Mouse (Mus musculus) MEL (cell line): Measurements from ENCODE around the gene Ap1s3. TPM values are rescaled to one million over a fixed set of nuclear protein-coding genes. Genes with fewer than 3 reads are reported as not detected.

Experiments
- DNase-seq: peaks from one replicate; pipeline ENCODE4 v3.0.0; 2011; ENCODE audit warnings: low read depth, low spot score
- H3K27ac ChIP-seq: 2 replicates; pipeline ENCODE4 v1.5.1; 2012; ENCODE audit warnings: low read depth, mild to moderate bottlenecking, control low read depth, low read length, moderate library complexity; ENCODE audit not compliant: control insufficient read depth
- H3K27me3 ChIP-seq, 2 experiments: fragments of 150-350 bp in 1 of 2; sonication (generic) in 1 of 2; 2 replicates each; pipeline ENCODE4 v1.6.1; 2012; ENCODE audit warnings: low read length in 2 of 2, mild to moderate bottlenecking in 2 of 2, improper control_type of control experiment in 1 of 2, moderate library complexity in 1 of 2; ENCODE audit not compliant: insufficient read depth in 2 of 2, control insufficient read depth in 1 of 2
- H3K36me3 ChIP-seq, 2 experiments: 2 replicates each; pipeline ENCODE4 v1.6.1; 2012 to 2014; ENCODE audit warnings: low read length in 2 of 2, improper control_type of control experiment in 1 of 2, inconsistent platforms in 1 of 2, mild to moderate bottlenecking in 1 of 2; ENCODE audit not compliant: insufficient read depth in 2 of 2, control insufficient read depth in 1 of 2
- H3K4me1 ChIP-seq, 2 experiments: fragments of 150-350 bp in 1 of 2; sonication (generic) in 1 of 2; 2 replicates each; pipeline ENCODE4 v1.6.1; 2012; ENCODE audit warnings: low read length in 2 of 2, improper control_type of control experiment in 1 of 2, mild to moderate bottlenecking in 1 of 2; ENCODE audit not compliant: insufficient read depth in 2 of 2, control insufficient read depth in 1 of 2
- H3K4me3 ChIP-seq, 2 experiments: fragments of 150-350 bp in 1 of 2; sonication (generic) in 1 of 2; 2 replicates each; pipeline ENCODE4 v1.5.1; 2012; ENCODE audit warnings: low read depth in 2 of 2, low read length in 2 of 2, mild to moderate bottlenecking in 2 of 2, moderate library complexity in 2 of 2, control low read depth in 1 of 2, improper control_type of control experiment in 1 of 2; ENCODE audit not compliant: control insufficient read depth in 1 of 2, insufficient read depth in 1 of 2
- H3K79me2 ChIP-seq: 2 replicates; pipeline ENCODE4 v1.6.1; 2012; ENCODE audit warnings: mild to moderate bottlenecking, low read length, moderate library complexity; ENCODE audit not compliant: control insufficient read depth, poor library complexity, insufficient read depth
- H3K9ac ChIP-seq: 2 replicates; pipeline ENCODE4 v1.6.1; 2012; ENCODE audit warnings: low read depth, mild to moderate bottlenecking, control low read depth, low read length, moderate library complexity; ENCODE audit not compliant: control insufficient read depth, poor library complexity, severe bottlenecking
- H3K9me3 ChIP-seq: fragments of 150-350 bp; sonication (generic); replicated peaks from 2 replicates; pipeline ENCODE4 v1.6.1; 2012; ENCODE audit warnings: mild to moderate bottlenecking, low read length, improper control_type of control experiment, moderate library complexity; ENCODE audit not compliant: insufficient read depth
- CHD1 ChIP-seq: IDR thresholded peaks from 2 replicates; pipeline ENCODE4 v1.6.1; 2012; ENCODE audit warnings: low read depth, mild to moderate bottlenecking, inconsistent platforms, low read length, improper control_type of control experiment
- CHD2 ChIP-seq: IDR thresholded peaks from 2 replicates; pipeline ENCODE4 v1.6.1; 2011; ENCODE audit warnings: low read length, improper control_type of control experiment
- CTCF ChIP-seq, 3 experiments: IDR thresholded peaks in 2 of 3; conservative IDR thresholded peaks in 1 of 3; 2 replicates each; pipeline ENCODE4 v1.5.1; 2011 to 2012; ENCODE audit warnings: low read length in 3 of 3, low read depth in 2 of 3, mild to moderate bottlenecking in 2 of 3, improper control_type of control experiment in 1 of 3, inconsistent platforms in 1 of 3, mixed read lengths in 1 of 3, moderate library complexity in 1 of 3; ENCODE audit not compliant: control insufficient read depth in 1 of 3, insufficient read depth in 1 of 3, poor library complexity in 1 of 3, severe bottlenecking in 1 of 3
- ELF1 ChIP-seq: IDR thresholded peaks from 2 replicates; pipeline ENCODE4 v1.6.1; 2014; ENCODE audit warnings: low read depth, mild to moderate bottlenecking, inconsistent platforms, low read length, improper control_type of control experiment, moderate library complexity
- EP300 ChIP-seq, 2 experiments: IDR thresholded peaks; 2 replicates each; pipeline ENCODE4 v1.6.1; 2011; ENCODE audit warnings: improper control_type of control experiment in 2 of 2, low read length in 2 of 2, low read depth in 1 of 2, mild to moderate bottlenecking in 1 of 2
- ETS1 ChIP-seq: IDR thresholded peaks from 2 replicates; pipeline ENCODE4 v1.6.1; 2012; ENCODE audit warnings: low read depth, mild to moderate bottlenecking, inconsistent platforms, low read length, improper control_type of control experiment, moderate library complexity
- GABPA ChIP-seq: IDR thresholded peaks from 2 replicates; pipeline ENCODE4 v1.6.1; 2012; ENCODE audit warnings: low read depth, mild to moderate bottlenecking, inconsistent platforms, low read length, improper control_type of control experiment, moderate library complexity
- GATA1 ChIP-seq: IDR thresholded peaks from 2 replicates; pipeline ENCODE4 v1.6.1; 2011; ENCODE audit warnings: low read depth, low read length, improper control_type of control experiment
- HCFC1 ChIP-seq: IDR thresholded peaks from 2 replicates; pipeline ENCODE4 v1.6.1; 2012; ENCODE audit warnings: low read depth, mild to moderate bottlenecking, inconsistent platforms, low read length, improper control_type of control experiment, moderate library complexity
- JUND ChIP-seq: IDR thresholded peaks from 2 replicates; pipeline ENCODE4 v1.6.1; 2011; ENCODE audit warnings: low read depth, mild to moderate bottlenecking, improper control_type of control experiment, low read length
- KAT2A ChIP-seq: conservative IDR thresholded peaks from 2 replicates; pipeline ENCODE4 v1.6.1; 2012; ENCODE audit warnings: low read depth, low read length, improper control_type of control experiment, inconsistent platforms
- MAX ChIP-seq: IDR thresholded peaks from 2 replicates; pipeline ENCODE4 v1.6.1; 2011; ENCODE audit warnings: low read length, improper control_type of control experiment
- MAZ ChIP-seq: IDR thresholded peaks from 2 replicates; pipeline ENCODE4 v1.6.1; 2012; ENCODE audit warnings: low read depth, mild to moderate bottlenecking, inconsistent platforms, low read length, improper control_type of control experiment
- MEF2A ChIP-seq: IDR thresholded peaks from 2 replicates; pipeline ENCODE4 v1.6.1; 2014; ENCODE audit warnings: low read depth, mild to moderate bottlenecking, inconsistent platforms, low read length, improper control_type of control experiment; ENCODE audit not compliant: poor library complexity, insufficient replicate concordance, severe bottlenecking; ENCODE audit errors: extremely low read depth
- MXI1 ChIP-seq: IDR thresholded peaks from 2 replicates; pipeline ENCODE4 v1.6.1; 2011; ENCODE audit warnings: mild to moderate bottlenecking, low read depth, low read length, improper control_type of control experiment
- MYB ChIP-seq: IDR thresholded peaks from 2 replicates; pipeline ENCODE4 v1.6.1; 2011; ENCODE audit warnings: mild to moderate bottlenecking, low read depth, low read length, improper control_type of control experiment
- MYC ChIP-seq: IDR thresholded peaks from 2 replicates; pipeline ENCODE4 v1.6.1; 2011; ENCODE audit warnings: low read depth, mild to moderate bottlenecking, low read length, improper control_type of control experiment, moderate library complexity
- NRF1 ChIP-seq: IDR thresholded peaks from 2 replicates; pipeline ENCODE4 v1.6.1; 2014; ENCODE audit warnings: low read depth, mild to moderate bottlenecking, inconsistent platforms, low read length, improper control_type of control experiment, moderate library complexity; ENCODE audit not compliant: poor library complexity, insufficient read depth, severe bottlenecking
- RCOR1 ChIP-seq: IDR thresholded peaks from 2 replicates; pipeline ENCODE4 v1.6.1; 2012; ENCODE audit warnings: low read depth, mild to moderate bottlenecking, inconsistent platforms, low read length, improper control_type of control experiment
- SIN3A ChIP-seq: IDR thresholded peaks from 2 replicates; pipeline ENCODE4 v1.6.1; 2012; ENCODE audit warnings: low read length, improper control_type of control experiment, inconsistent platforms
- TAL1 ChIP-seq: IDR thresholded peaks from 2 replicates; pipeline ENCODE4 v1.6.1; 2012; ENCODE audit warnings: mild to moderate bottlenecking, inconsistent platforms, low read length, moderate library complexity, mixed read lengths
- TBP ChIP-seq: IDR thresholded peaks from 2 replicates; pipeline ENCODE4 v1.8.0; 2011; ENCODE audit warnings: low read depth, low read length, improper control_type of control experiment
- TCF12 ChIP-seq: IDR thresholded peaks from 2 replicates; pipeline ENCODE4 v1.6.1; 2014; ENCODE audit warnings: low read depth, mild to moderate bottlenecking, inconsistent platforms, low read length, improper control_type of control experiment, moderate library complexity
- USF2 ChIP-seq, 2 experiments: IDR thresholded peaks; 2 replicates each; pipeline ENCODE4 v1.6.1; 2011 to 2012; ENCODE audit warnings: improper control_type of control experiment in 2 of 2, low read length in 2 of 2, borderline replicate concordance in 1 of 2, inconsistent platforms in 1 of 2, low read depth in 1 of 2, mild to moderate bottlenecking in 1 of 2; ENCODE audit not compliant: insufficient read depth in 1 of 2
- ZC3H11A ChIP-seq: IDR thresholded peaks from 2 replicates; pipeline ENCODE4 v1.6.1; 2012; ENCODE audit warnings: low read depth, mild to moderate bottlenecking, inconsistent platforms, low read length, improper control_type of control experiment
- ZMIZ1 ChIP-seq: IDR thresholded peaks from 2 replicates; pipeline ENCODE4 v1.6.1; 2012; ENCODE audit warnings: low read depth, mild to moderate bottlenecking, inconsistent platforms, low read length, improper control_type of control experiment, moderate library complexity
- ZNF384 ChIP-seq: IDR thresholded peaks from 2 replicates; pipeline ENCODE4 v1.6.1; 2012; ENCODE audit warnings: low read depth, mild to moderate bottlenecking, inconsistent platforms, low read length, improper control_type of control experiment
- polyA plus RNA-seq, 2 experiments: library from polyadenylated mRNA; stranded (reverse) in 1 of 2; unstranded in 1 of 2; fragments of >175 nt in 1 of 2; fragments of >200 nt in 1 of 2; gene quantifications; 2 replicates each; pipeline versions ENCODE4 v1.2.1 to v1.2.4; 2012; ENCODE audit warnings: low replicate concordance in 2 of 2, low read depth in 1 of 2; ENCODE audit not compliant: insufficient read length in 2 of 2, insufficient read depth in 1 of 2, missing spikeins in 1 of 2
- total RNA-seq: library from RNA; depleted of rRNA; stranded (reverse); fragments of 300-350 nt; gene quantifications from 2 replicates; pipeline ENCODE4 v1.2.3, GENCODE M21; 2012

Gene Ap1s3
- total and polyA plus RNA-seq, 3 experiments = 4.3 to 50.6 (median 19.0) TPM

- peaks cover 0 to 1% of the 10 kb centered on the region in 2 experiments; a peak in 1 of 4 replicates for H3K36me3 ChIP-seq
- no peaks in the 10 kb centered on the region for H3K4me1 ChIP-seq
- H3K9me3 ChIP-seq = no peaks in the 10 kb centered on the region
- no peak overlapping the region for H3K9ac ChIP-seq
- no peak for TF ChIP-seq SIN3A
- no peak for TF ChIP-seq CTCF (IDR thresholded peaks at IDR 0.05 in 2 of 3, conservative IDR thresholded peaks at IDR 0.05 in 1 of 3; ENCODE audit: control insufficient read depth in 1 of 3, insufficient read depth in 1 of 3, low read depth in 2 of 3, low read length in 3 of 3, poor library complexity in 1 of 3, severe bottlenecking in 1 of 3)
- TF ChIP-seq NRF1 = no peak
- TF ChIP-seq TAL1 = no peak
- no peak for TF ChIP-seq GATA1
- no peak for TF ChIP-seq TBP
- no peak for TF ChIP-seq ZC3H11A
- TF ChIP-seq MYC = no peak
- no peak for TF ChIP-seq CHD1
- no peak for TF ChIP-seq ETS1
- no peak for TF ChIP-seq MAX
- no peak for DNase-seq
- H3K79me2 ChIP-seq = no peaks in the 10 kb centered on the region
- H3K27ac ChIP-seq = no peak overlapping the region
- no peak overlapping the region for H3K4me3 ChIP-seq
- no peaks in the 10 kb centered on the region for H3K27me3 ChIP-seq
These were observed 34.9 kb upstream of the Ap1s3 start for GRCm38 (mm10) chr1:79706707-79707106.

DNA sequence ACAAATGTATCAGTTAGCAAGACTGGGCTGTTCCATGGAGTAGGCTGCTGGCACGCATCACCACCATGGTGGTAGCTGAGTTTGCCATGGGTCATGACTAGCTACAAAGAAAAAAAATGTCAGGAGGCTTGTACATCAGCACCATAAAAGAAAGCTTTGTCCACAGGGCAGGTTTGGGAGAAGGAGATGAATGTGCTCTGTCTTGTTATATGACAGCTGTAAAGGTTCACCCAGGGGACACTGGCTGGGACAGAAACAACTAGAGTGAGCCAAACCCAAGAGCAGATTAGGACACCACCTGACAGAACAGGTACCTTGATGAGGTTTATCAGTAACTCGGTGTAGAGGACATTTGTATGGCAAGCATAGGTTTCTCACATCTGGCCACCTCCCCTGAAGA is 32.9 kb upstream of the Ap1s3 start:
- Histone ChIP-seq H3K27me3 (no peaks in the 10 kb centered on the region), H3K36me3 (peaks cover 0 to 1% of the 10 kb centered on the region in 2 experiments; a peak in 1 of 4 replicates), H3K27ac (no peak overlapping the region), H3K9me3 (no peaks in the 10 kb centered on the region), H3K4me3 (no peak overlapping the region), H3K9ac (no peak overlapping the region), H3K4me1 (no peaks in the 10 kb centered on the region), H3K79me2 (no peaks in the 10 kb centered on the region)
- DNase-seq = no peak
- TF ChIP-seq RCOR1 (no peak), JUND (no peak), ZMIZ1 (no peak), KAT2A (no peak)

DNA sequence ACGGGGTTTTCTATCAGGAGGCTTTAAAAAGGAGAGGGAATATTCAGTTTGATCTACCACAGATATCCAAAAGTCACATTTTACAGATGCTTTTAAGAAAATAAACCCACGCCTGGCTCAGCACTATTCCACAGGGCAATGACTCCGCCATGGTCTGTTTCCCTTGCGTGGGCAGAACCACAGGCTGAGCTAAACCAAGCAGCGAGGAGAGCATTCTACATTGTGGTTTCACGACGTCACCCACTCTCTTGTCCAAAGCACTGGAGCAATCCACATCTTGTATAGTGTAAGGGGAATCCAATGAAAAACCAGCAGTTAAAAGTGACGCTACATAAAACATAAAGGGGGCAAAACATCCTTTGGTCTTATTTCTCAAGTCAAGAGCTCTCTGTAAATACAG is 31.7 kb upstream of the Ap1s3 start:
- no peak overlapping the region for H3K27ac ChIP-seq
- no peaks in the 10 kb centered on the region for H3K4me1 ChIP-seq
- no peaks in the 10 kb centered on the region for H3K27me3 ChIP-seq
- no peak overlapping the region for H3K4me3 ChIP-seq
- H3K36me3 ChIP-seq = peaks cover 0 to 1% of the 10 kb centered on the region in 2 experiments; a peak in 1 of 4 replicates
- DNase-seq = no peak
- no peaks in the 10 kb centered on the region for H3K9me3 ChIP-seq
- H3K9ac ChIP-seq = no peak overlapping the region
- no peaks in the 10 kb centered on the region for H3K79me2 ChIP-seq
- TF ChIP-seq ELF1 (no peak), KAT2A (no peak), EP300 (IDR thresholded peaks at IDR 0.05; ENCODE audit: low read depth in 1 of 2, low read length in 2 of 2) (no peak), CTCF (IDR thresholded peaks at IDR 0.05 in 2 of 3, conservative IDR thresholded peaks at IDR 0.05 in 1 of 3; ENCODE audit: control insufficient read depth in 1 of 3, insufficient read depth in 1 of 3, low read depth in 2 of 3, low read length in 3 of 3, poor library complexity in 1 of 3, severe bottlenecking in 1 of 3) (no peak), HCFC1 (no peak), MXI1 (no peak), ZNF384 (no peak), USF2 (IDR thresholded peaks at IDR 0.05; ENCODE audit: borderline replicate concordance in 1 of 2, insufficient read depth in 1 of 2, low read depth in 1 of 2, low read length in 2 of 2) (no peak), MAZ (no peak), GABPA (no peak), JUND (no peak), CHD1 (no peak), CHD2 (no peak), TCF12 (no peak), MEF2A (no peak), SIN3A (no peak), MYB (no peak)
